Mouse (Mus musculus): ENCODE results near the gene Them4. TPM values are rescaled to one million over a fixed set of nuclear protein-coding genes. Genes with fewer than 3 reads are reported as not detected.
A peak's percentile ranks its signal among the peaks of the same experiment; 100 is the strongest.

Them4 gene
- polyA plus RNA-seq, 1 experiment from 2014 or later: 10.6 TPM

DNA sequence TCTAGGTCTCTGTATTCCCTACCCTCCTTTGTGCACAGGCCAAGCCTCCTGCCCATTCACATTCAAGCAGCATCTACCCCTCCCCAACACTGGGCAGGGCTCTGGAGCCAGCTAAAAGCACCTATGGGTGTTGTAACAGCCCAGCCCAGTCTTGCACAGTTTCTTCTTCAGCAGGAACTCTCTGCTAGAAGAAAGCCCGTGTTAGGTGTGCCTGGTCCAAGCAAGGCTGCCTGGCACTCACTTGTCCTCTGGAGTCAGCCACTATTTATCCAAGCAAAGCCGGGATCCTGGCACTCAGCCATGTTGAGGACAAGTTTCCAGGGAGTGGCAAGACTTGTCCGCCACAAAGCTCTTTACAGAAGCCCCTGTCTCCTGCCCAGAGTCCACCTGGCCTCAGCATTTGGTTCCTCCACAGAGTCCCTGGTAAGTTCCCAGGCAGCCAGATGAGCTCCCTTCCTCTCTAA is 32.1 kb downstream of the Them4 start, which contains the start of gene Them5:
TSS of gene Them5 (plus strand) at position 141 of the 464 bp plus-strand sequence.
- no peak within 1 kb of the TSS for H3K9ac ChIP-seq
- H3K4me3 ChIP-seq: no peak within 1 kb of the TSS
- H3K36me3 ChIP-seq: no peaks in the 10 kb centered on the region
- H3K27ac ChIP-seq: 0 out of 2 replicates have a peak within 1 kb of the TSS, but pooled peaks have one; percentile 33
- 28% methylated on average over 3 of the region's 3 CpGs for WGBS
- H3K27me3 ChIP-seq: no peaks in the 10 kb centered on the region
- no peak within 1 kb of the TSS for H3K4me2 ChIP-seq
- no peaks in the 10 kb centered on the region for H3K9me3 ChIP-seq
- peak; percentile 59 for ATAC-seq (ENCODE audit: borderline replicate concordance, extremely low read depth, low FRiP score, low TSS enrichment)
- H3K4me1 ChIP-seq: 0 out of 2 replicates have a peak, but pooled peaks cover 5% of the 10 kb centered on the region

DNA sequence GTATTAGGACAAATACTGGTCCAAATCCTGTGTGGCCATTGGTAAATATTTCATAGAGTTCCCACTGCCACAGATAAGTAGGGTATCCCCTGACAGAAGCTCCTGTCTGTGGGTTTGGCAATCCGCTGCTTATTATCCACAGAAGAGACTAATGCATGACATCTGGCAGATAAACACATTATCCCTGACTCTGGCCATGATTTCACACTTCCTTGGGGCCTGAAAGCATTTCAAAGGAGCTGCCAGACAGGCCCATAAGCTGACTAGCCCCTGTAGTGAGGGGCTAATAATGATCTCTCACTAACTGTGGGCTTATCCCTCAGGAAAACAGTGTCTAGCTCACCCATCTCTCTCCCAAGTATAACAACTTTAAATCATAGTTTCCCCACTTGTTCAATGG is 32.7 kb downstream of the Them4 start:
- WGBS: 52% methylated on average over 1 of the region's 1 CpGs
- Histone ChIP-seq H3K9me3 (no peaks in the 10 kb centered on the region), H3K27ac (no peak overlapping the region), H3K4me3 (no peak overlapping the region), H3K27me3 (no peaks in the 10 kb centered on the region), H3K4me2 (no peak overlapping the region), H3K4me1 (0 out of 2 replicates have a peak, but pooled peaks cover 5% of the 10 kb centered on the region), H3K36me3 (no peaks in the 10 kb centered on the region), H3K9ac (no peak overlapping the region)
- ATAC-seq (ENCODE audit: borderline replicate concordance, extremely low read depth, low FRiP score, low TSS enrichment): no peak

DNA sequence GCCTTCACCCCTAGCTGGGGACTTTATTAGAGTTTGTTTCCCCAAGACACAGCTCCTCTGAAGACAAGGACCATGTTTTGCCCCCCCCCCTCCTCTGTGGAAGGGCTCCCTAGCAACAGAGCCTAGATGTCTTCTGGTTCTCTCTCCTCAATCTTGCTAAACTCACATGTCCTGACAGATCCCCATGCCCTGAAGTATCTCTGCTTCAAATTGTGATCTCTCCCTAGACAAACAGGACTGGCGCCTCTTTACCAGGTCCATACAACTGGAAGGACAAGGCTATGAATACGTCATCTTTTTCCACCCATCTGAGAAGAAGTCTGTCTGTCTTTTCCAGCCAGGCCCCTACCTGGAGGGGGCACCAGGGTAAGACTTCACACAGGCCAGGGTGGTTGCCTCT is 34.3 kb downstream of the Them4 start:
- Histone ChIP-seq H3K9ac (no peak overlapping the region), H3K4me2 (no peak overlapping the region), H3K27ac (no peak overlapping the region), H3K27me3 (no peaks in the 10 kb centered on the region), H3K36me3 (no peaks in the 10 kb centered on the region), H3K4me1 (0 out of 2 replicates have a peak, but pooled peaks cover 5% of the 10 kb centered on the region), H3K4me3 (no peak overlapping the region), H3K9me3 (no peaks in the 10 kb centered on the region)
- no peak for ATAC-seq (ENCODE audit: borderline replicate concordance, extremely low read depth, low FRiP score, low TSS enrichment)
- 77% methylated on average over 2 of the region's 2 CpGs for WGBS

DNA sequence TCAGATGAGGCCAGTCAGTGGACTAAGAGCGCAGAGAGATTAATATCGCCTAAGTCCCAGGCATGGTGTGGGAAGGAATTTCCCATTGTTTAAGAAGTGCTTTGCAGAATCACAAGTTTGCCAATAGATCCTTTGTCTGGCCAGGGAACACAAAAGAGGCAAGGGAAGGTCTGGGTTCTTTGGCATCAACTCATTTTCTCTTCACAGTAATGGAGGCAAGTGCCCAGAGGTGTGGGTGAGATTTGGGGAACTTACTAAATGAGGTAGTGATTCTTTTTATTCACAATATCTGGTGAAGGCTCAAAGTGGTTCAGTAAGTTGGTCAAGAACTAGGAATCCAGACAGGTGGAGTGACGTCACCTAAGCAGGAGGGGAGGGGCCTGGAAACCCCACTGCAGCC is 35.0 kb downstream of the Them4 start:
- no peak overlapping the region for H3K27ac ChIP-seq
- H3K27me3 ChIP-seq: no peaks in the 10 kb centered on the region
- 0 out of 2 replicates have a peak, but pooled peaks cover 5% of the 10 kb centered on the region for H3K4me1 ChIP-seq
- ATAC-seq (ENCODE audit: borderline replicate concordance, extremely low read depth, low FRiP score, low TSS enrichment): no peak
- no peaks in the 10 kb centered on the region for H3K36me3 ChIP-seq
- 57% methylated on average over 3 of the region's 3 CpGs for WGBS
- H3K4me2 ChIP-seq: no peak overlapping the region
- no peaks in the 10 kb centered on the region for H3K9me3 ChIP-seq
- H3K9ac ChIP-seq: no peak overlapping the region
- no peak overlapping the region for H3K4me3 ChIP-seq

DNA sequence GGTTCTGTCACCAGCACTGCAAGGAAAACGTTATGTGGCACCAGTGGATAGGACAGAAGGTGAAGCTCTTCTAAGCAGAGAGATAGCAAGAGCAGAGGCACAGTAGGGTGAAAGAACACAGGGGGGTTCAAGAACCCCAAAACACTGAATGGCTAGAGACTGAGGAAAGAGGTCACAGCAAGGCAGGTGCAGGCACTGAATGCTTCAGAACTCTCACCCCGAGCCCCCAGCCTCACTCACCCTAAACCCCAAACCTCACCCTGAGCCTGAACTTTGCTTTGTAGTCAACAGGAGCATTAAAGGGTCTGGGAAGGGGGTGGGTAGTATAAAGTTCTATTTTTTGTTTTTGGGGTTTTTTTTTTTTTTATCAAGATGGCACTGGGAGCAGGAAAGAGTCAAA is 38.3 kb downstream of the Them4 start:
- H3K9ac ChIP-seq: no peak overlapping the region
- no peaks in the 10 kb centered on the region for H3K4me1 ChIP-seq
- H3K36me3 ChIP-seq: no peaks in the 10 kb centered on the region
- ATAC-seq (ENCODE audit: borderline replicate concordance, extremely low read depth, low FRiP score, low TSS enrichment): no peak
- 73% methylated on average over 2 of the region's 2 CpGs for WGBS
- H3K4me3 ChIP-seq: no peak overlapping the region
- H3K9me3 ChIP-seq: no peaks in the 10 kb centered on the region
- H3K4me2 ChIP-seq: no peak overlapping the region
- no peak overlapping the region for H3K27ac ChIP-seq
- no peaks in the 10 kb centered on the region for H3K27me3 ChIP-seq

DNA sequence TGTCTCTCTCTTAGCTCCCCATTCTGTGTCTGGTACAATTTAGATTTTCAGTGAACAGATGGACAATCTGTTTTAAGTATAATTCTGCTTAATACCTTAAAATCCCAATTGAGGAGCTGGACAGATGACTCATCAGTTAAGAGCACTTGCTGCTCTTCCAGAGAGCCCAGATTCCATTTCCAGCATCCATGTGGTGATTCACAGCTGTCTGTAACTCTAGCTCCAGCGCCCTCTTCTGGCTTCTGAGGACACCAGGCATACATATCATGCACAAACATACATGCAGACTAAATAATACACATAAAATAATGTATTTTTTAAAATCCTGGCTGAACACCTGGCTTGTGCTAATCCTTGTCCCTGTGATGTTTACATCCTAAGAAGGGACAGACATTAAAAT is 50.9 kb downstream of the Them4 start:
- Histone ChIP-seq H3K4me3 (no peak overlapping the region), H3K36me3 (no peaks in the 10 kb centered on the region), H3K27me3 (peaks cover 38% of the 10 kb centered on the region), H3K4me1 (peaks cover 5% of the 10 kb centered on the region; the same call in 1 of the 2 replicates), H3K9me3 (no peaks in the 10 kb centered on the region), H3K9ac (no peak overlapping the region), H3K27ac (no peak overlapping the region), H3K4me2 (no peak overlapping the region)
- 10% methylated on average over 1 of the region's 1 CpGs for WGBS
- ATAC-seq (ENCODE audit: borderline replicate concordance, extremely low read depth, low FRiP score, low TSS enrichment): no peak

DNA sequence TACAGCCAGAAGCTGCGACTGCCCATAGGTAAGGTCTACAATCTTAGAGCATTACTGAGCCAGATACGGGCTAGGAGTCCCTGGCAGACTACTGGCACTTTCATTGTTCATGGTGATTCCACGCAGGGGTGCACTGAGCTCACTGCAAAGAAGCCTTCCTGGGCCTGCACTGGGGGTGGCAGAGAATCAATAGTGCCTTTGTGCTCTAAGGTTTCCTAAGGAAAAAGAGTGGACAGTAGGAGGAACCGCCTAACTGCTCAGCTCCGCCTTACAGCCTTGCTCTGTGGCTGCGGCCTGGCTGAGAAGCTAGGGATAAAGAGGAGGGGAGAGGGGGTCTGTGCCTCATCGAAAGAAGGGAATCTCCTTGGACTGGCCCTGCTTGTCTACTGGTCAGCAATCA is 52.2 kb downstream of the Them4 start, which contains the start of gene C2cd4d:
TSS of gene C2cd4d (plus strand) at position 301 of the 400 bp plus-strand sequence.
- peaks cover 38% of the 10 kb centered on the region for H3K27me3 ChIP-seq
- no peak within 1 kb of the TSS for H3K27ac ChIP-seq
- H3K4me2 ChIP-seq: peak within 1 kb of the TSS; percentile 92
- no peaks in the 10 kb centered on the region for H3K9me3 ChIP-seq
- H3K4me3 ChIP-seq: peak within 1 kb of the TSS; percentile 51
- ATAC-seq (ENCODE audit: borderline replicate concordance, extremely low read depth, low FRiP score, low TSS enrichment): no peak
- H3K36me3 ChIP-seq: no peaks in the 10 kb centered on the region
- WGBS: 49% methylated on average over 7 of the region's 7 CpGs
- H3K9ac ChIP-seq: peak within 1 kb of the TSS; percentile 52; the same call in 1 of the 2 replicates
- peaks cover 5% of the 10 kb centered on the region; the same call in 1 of the 2 replicates for H3K4me1 ChIP-seq

DNA sequence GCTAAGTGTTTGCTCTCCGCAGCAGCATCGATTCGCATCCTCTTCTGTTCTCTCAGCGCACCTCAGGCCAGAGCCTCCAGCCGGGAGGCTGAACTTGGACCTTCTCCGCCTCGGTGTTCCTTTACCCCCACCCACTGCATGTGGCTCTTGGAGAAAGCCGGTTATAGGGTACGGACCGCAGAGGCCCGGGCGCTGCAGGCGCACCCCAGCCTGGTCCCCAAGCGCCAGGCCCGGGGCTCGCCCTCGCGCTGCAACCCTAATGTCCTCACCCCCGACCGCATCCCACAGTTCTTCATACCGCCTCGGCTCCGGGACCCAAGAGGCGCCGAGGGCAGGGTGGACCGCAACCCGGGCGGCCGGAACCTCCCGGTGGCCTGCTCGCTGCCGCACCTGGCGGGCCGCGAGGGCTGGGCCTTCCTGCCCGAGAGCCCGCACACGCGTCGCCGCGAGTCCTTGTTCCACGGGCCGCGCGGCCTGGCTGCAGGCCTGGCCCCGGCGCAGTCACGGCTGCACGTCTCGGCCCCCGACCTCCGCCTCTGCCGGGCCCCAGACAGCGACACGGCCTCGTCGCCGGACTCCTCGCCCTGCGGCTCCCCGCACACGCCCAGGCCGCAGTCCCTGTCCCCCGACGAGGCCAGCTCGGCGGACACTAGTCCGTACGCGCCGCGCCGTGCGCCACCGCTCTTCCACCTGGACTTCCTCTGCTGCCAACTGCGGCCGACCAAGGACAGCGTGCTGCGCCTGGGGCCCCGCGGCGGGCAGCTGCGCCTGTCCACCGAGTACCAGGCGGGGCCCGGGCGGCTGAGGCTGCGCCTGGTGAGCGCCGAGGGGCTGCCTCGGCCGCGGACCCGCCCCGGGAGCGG is 53.6 kb downstream of the Them4 start:
- peak; percentile 58; the same call in 1 of the 2 replicates for ATAC-seq (ENCODE audit: borderline replicate concordance, extremely low read depth, low FRiP score, low TSS enrichment)
- whole genome bisulfite sequencing: 5% methylated on average over 92 of the region's 97 CpGs
- peak overlapping the region; percentile 51 for H3K4me3 ChIP-seq

DNA sequence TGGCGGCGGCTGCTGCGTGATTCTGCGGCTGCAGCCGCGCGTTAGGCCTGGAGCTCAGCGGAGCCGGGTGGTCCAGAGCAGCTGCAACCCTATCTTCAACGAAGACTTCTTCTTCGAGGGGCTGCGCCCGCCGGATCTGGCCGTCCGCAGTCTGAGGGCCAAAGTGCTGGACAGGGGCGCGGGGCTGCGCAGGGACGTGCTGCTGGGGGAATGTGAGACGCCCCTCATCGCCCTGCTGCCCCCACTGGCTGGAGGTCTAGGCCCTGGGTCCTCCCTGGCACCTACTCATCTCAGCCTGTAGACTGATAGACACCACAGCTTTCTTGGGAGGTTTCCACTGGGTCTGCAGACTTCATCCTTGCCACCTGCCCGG is 54.3 kb downstream of the Them4 start:
- ATAC-seq (ENCODE audit: borderline replicate concordance, extremely low read depth, low FRiP score, low TSS enrichment): 0 out of 2 replicates have a peak, but pooled peaks have one; percentile 31

More for the DNA sequence above, 53.6 kb downstream of the Them4 start:
- H3K36me3 ChIP-seq: no peaks in the 10 kb centered on the region
- peaks cover 38% of the 10 kb centered on the region for H3K27me3 ChIP-seq
- H3K9ac ChIP-seq: peak overlapping the region; percentile 52
- H3K27ac ChIP-seq: no peak overlapping the region
- peak overlapping the region; percentile 92 for H3K4me2 ChIP-seq
- no peaks in the 10 kb centered on the region for H3K9me3 ChIP-seq
- H3K4me1 ChIP-seq: peaks cover 8% of the 10 kb centered on the region; the same call in 1 of the 2 replicates

DNA sequence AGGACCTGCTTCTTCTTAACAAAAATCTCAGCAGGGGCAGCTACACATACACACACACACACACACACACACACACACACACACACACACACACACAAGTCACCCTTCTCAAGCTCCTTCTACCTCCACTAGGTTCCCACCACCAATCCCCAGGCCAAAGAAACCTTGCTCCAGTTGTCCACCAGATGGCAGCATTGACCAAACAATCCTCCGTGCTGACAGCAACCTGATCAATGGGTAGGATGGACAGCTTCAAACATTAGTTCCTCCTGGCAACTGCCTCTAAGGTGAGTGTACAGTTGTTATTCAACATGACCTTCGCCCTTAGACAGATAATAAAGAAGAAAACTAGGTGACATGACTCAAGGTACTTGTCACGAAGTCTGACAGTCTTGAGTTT is 56.9 kb downstream of the Them4 start:
- Histone ChIP-seq H3K27me3 (peaks cover 38% of the 10 kb centered on the region), H3K27ac (no peak overlapping the region)
- WGBS: 12% methylated on average over 3 of the region's 3 CpGs

More for the DNA sequence above, 54.3 kb downstream of the Them4 start:
- no peaks in the 10 kb centered on the region for H3K36me3 ChIP-seq
- H3K4me3 ChIP-seq: peak overlapping the region; percentile 51
- WGBS: 4% methylated on average over 23 of the region's 23 CpGs
- H3K4me2 ChIP-seq: peak overlapping the region; percentile 92
- no peaks in the 10 kb centered on the region for H3K9me3 ChIP-seq
- H3K4me1 ChIP-seq: peaks cover 8% of the 10 kb centered on the region; the same call in 1 of the 2 replicates
- peak overlapping the region; percentile 52 for H3K9ac ChIP-seq
- peaks cover 38% of the 10 kb centered on the region for H3K27me3 ChIP-seq
- H3K27ac ChIP-seq: no peak overlapping the region

DNA sequence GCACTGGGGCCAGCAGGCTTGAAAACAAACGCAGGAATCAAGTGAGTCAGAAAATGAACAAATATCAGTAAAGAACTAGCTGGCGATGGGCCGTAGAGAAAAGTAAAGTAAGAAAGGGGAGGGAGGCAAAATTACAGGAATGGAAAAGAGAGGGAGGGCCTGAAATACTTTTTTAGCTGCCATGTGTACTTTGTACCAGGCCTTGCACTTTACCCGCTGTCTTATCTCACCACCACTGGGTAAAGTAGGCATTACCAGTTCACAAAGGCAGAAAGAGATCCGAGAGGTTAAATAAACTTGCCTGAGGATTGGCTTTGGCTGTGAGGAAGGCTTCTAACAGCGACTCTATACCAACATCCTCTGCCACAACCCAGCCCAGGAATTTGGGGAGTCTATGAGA is 57.6 kb downstream of the Them4 start:
- H3K27me3 ChIP-seq: peaks cover 30% of the 10 kb centered on the region
- no peak overlapping the region for H3K9ac ChIP-seq
- H3K4me2 ChIP-seq: no peak overlapping the region
- H3K36me3 ChIP-seq: no peaks in the 10 kb centered on the region
- ATAC-seq (ENCODE audit: borderline replicate concordance, extremely low read depth, low FRiP score, low TSS enrichment): no peak
- H3K9me3 ChIP-seq: no peaks in the 10 kb centered on the region
- H3K27ac ChIP-seq: peak overlapping the region; percentile 15; the same call in 1 of the 2 replicates
- peaks cover 20% of the 10 kb centered on the region for H3K4me1 ChIP-seq
- no peak overlapping the region for H3K4me3 ChIP-seq
- WGBS: 56% methylated on average over 6 of the region's 6 CpGs

More for the DNA sequence above, 56.9 kb downstream of the Them4 start:
- H3K4me2 ChIP-seq: no peak overlapping the region
- H3K4me3 ChIP-seq: no peak overlapping the region
- H3K4me1 ChIP-seq: peaks cover 13% of the 10 kb centered on the region
- H3K9me3 ChIP-seq: no peaks in the 10 kb centered on the region
- no peaks in the 10 kb centered on the region for H3K36me3 ChIP-seq
- no peak overlapping the region for H3K9ac ChIP-seq
- ATAC-seq (ENCODE audit: borderline replicate concordance, extremely low read depth, low FRiP score, low TSS enrichment): no peak

DNA sequence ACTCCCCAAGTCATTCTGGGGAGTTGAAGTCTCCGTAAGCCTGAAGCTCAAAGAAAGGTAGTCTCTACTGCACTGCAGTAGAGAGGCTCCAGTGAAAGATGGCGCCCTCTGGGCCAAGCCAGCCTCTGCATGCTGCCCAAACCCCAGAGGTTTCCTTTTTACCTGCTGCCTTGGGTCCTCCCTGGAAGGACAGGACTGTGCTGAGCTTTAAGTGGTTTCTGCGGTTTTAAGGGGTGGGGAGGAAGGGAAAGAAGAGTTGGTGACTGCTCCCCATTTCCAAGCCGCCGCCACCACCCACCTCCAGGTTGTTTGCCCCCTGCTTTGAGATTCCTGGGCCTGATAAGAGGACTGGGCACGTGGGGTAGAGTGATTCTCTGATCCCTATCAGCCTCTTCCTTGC is 58.7 kb downstream of the Them4 start:
- Histone ChIP-seq H3K36me3 (no peaks in the 10 kb centered on the region), H3K27ac (no peak overlapping the region), H3K27me3 (peaks cover 20% of the 10 kb centered on the region), H3K4me2 (no peak overlapping the region), H3K9me3 (no peaks in the 10 kb centered on the region), H3K9ac (no peak overlapping the region), H3K4me1 (peaks cover 23% of the 10 kb centered on the region), H3K4me3 (no peak overlapping the region)
- WGBS: 57% methylated on average over 6 of the region's 6 CpGs
- no peak for ATAC-seq (ENCODE audit: borderline replicate concordance, extremely low read depth, low FRiP score, low TSS enrichment)
